Mouse (Mus musculus) adrenal gland, postnatal 25 days (tissue): Measurements from ENCODE around the gene Mrpl21. TPM values are rescaled to one million over a fixed set of nuclear protein-coding genes. Genes with fewer than 3 reads are reported as not detected.

ENCODE experiments used
- DNase-seq: peaks from one replicate; pipeline ENCODE4 v3.0.0; 2021; ENCODE audit warnings: mixed read lengths
- total RNA-seq: library from RNA; stranded (reverse); gene quantifications from 2 replicates; pipeline ENCODE4 v1.2.3, GENCODE M21; 2021

Mrpl21 gene
- total RNA-seq, 1 experiment from 2014 or later: 69.7 TPM

GRCm38 (mm10) chr19:3297775-3298174, 15.1 kb downstream of the Mrpl21 start:
- DNase-seq: no peak

DNA sequence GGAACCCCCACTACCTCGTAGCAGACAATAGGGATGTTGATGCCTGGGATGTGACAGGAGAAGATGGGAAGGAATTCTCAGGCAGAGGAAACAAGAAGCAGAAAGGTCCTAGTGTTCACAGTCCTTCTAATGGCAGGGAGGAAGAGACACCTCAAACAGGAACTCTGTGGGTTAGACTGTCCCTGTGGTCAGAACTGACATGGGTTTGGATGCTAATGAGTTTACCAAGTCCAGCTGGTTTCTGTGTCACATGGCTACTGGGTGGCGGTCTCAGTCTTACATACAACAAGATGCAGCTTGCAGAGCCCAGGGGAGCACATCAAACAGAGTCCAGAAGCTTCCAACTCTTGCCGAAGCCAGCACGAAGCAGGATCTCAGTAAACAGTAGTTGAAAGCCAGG, 21.3 kb downstream of the Mrpl21 start:
- DNase-seq: no peak

DNA sequence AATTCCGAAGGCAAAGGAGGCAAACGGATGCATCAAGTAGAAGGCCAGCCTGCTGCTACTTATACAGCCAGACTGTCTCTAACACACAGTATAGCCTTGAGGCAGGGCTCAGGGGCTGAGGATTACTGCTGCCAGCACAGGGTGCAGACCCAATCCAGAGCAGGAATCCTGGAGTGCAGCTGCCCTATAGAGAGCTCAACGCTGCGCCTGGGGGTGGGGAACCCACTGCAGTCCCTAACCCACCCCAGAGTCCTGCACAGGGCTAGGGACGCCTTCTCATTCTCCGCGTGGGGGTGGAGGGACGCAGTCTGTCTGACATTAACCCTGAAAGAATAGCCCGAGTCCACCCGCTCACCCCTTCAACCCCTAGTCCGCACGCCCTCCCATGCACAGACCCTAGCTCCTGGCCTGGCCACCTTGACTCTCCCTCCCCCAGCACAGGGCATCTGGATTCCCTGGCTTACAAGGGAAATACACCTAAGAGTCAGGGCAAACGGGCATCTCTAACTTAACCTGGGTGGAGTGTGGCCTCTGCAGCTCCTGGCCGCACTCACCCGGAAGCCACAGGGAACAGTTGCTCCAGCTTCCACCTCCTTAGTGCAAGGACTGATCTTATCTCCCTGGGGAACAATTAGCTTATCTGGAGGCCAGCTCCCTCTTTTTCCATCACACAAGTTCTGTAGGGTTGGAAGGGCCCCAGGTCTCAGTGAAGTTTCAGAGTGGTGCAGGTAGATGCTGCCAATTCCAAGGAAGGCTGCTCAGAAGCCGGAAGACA, 24.7 kb downstream of the Mrpl21 start:
- no peak for DNase-seq

- no peak for DNase-seq
These were observed 36.6 kb downstream of the Mrpl21 start for GRCm38 (mm10) chr19:3319341-3319740.

DNA sequence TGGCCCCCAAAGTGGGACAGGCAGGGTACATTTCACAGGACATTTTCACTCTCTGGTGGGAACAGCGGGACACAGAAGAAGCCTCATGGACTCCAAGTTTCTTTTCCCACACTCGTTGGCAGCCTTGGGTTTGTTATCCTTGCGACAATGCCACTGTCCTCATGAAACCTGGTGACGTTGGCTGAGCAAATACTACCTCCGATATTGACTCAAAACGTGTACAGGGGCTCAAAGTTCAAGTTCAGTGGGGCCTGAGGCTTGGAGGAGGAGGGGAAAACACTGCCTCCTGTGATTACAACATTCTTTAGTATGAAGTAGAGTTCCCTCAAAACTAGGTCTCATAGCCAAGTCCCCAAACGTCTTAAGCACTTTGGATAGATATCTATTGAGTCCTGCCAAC, 37.4 kb downstream of the Mrpl21 start:
- DNase-seq: no peak

GRCm38 (mm10) chr19:3320801-3321200, 38.1 kb downstream of the Mrpl21 start:
- DNase-seq: no peak

- DNase-seq: peak; percentile 85
These were observed 38.9 kb downstream of the Mrpl21 start for GRCm38 (mm10) chr19:3321617-3322016.

DNA sequence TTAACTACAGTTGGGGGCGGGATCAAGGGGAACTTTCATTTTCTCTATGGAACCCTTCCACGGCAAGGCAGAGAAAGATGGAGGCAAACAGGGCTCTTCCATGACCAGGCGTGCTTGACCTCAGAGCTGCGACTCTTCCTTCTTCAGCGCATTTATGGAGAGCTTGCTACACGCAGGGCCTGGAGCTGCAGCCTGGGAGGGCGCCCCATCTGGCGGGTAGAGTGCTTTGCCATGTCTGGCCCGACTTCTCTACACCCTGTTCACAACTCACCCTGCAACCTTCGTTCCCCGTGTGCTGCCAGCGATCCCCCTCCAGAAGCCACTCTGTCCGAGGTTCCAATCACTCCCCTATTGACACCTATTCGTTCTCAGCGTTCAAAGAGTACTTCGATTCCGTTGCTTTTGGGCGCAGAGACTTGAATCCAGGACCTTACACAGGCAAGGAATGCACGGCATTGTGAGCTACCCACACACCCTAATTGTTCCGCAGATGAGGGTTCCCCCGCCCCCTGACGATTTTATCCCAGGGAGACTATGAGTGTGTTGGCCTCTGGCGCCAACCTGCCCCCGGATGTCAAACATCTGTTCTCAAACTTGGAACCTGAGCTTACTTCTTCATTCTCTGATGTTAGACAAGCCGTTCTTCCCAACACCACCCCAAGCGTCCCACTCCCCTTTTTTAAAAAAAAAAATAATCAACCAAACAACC, 39.7 kb downstream of the Mrpl21 start, which contains the start of gene Cpt1a:
Cpt1a (plus strand) TSS at position 74 of the 709 bp plus-strand sequence.
- DNase-seq: peak; percentile 62

DNA sequence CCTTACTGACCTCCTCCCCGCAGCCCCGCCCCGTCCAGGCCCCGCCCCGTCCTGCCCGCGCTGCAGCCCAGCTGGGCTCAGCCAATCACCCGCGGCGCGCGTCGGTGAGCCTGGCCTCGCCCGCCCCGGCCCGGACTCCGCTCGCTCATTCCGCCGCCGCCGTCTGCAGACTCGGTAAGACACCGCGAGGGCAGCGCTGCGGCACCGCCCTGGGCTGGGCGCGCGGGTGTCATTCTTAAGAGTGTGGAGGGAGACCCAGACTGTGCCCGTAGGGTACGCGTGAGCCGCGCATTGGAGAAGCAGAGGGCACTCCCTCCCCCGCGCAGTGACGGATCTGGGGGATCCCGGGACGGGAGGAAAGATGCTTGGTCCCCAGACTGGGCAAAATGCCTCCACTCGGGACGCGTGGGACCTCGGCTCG, 40.5 kb downstream of the Mrpl21 start:
- peak; percentile 95 for DNase-seq

DNA sequence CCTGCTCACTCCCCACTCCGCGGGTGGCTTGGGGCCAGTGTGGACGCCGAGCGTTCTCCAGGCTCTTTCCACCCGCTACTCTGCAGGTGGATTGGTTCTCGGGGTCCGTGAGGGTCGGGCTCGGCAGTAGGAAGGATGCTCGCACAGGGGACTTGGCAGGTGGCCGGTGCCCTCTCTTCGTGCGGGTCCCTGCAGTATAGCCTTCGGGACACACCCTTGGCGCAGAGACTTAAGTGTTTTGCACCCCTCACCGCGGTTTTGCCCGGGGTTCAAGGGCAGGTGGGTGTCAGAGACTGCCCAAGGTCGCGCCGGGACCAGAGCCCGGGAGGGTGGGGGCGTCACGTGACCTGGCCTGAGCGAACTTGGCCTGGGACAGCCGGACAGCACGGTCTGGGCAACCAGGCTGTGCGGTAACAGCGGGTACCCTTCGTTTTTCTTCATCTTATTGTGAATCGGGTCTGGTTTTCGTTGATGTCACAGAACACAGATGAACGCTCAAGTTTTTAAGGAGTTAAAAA, 41.1 kb downstream of the Mrpl21 start:
- peak; percentile 92 for DNase-seq

GRCm38 (mm10) chr19:3324271-3324811, 41.6 kb downstream of the Mrpl21 start:
- peak; percentile 51 for DNase-seq

DNA sequence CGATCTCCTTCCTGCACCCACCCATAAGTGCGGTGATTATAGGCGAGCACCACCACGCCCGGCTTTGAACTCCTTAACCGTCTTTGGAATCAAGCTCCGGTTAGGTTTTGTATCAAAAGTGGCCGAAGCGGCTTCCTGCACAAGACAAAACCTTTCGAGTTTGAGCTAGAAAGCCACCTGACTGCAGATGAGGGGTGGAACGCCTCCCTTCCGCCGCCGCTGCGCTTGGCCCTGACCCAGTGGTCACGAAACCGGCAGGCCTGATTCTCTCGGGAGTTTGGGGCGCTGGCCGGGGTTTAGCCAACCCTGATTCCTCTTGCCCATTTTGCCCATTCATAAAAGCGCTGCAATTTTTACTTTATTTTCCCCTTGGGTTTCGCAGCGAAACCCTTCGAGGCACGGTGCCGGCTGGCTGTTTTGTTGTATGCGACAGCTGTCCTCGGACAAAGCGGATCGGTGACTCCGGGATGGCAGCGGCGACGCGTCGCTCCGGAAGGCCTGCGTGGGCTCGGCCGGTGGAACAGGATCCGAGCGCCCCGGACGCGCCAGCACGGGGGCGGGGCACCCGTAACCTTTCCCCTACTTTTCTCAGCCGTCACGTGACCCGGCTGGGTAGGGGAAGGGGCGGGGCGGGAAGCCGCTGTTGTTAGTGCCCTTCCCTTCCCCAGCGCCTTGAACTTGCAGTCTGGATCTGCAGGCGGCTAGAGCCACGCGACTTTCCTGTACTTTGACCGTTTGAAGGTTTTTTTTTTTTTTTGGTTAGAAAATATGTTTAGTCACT, 42.4 kb downstream of the Mrpl21 start:
- peak; percentile 96 for DNase-seq

DNA sequence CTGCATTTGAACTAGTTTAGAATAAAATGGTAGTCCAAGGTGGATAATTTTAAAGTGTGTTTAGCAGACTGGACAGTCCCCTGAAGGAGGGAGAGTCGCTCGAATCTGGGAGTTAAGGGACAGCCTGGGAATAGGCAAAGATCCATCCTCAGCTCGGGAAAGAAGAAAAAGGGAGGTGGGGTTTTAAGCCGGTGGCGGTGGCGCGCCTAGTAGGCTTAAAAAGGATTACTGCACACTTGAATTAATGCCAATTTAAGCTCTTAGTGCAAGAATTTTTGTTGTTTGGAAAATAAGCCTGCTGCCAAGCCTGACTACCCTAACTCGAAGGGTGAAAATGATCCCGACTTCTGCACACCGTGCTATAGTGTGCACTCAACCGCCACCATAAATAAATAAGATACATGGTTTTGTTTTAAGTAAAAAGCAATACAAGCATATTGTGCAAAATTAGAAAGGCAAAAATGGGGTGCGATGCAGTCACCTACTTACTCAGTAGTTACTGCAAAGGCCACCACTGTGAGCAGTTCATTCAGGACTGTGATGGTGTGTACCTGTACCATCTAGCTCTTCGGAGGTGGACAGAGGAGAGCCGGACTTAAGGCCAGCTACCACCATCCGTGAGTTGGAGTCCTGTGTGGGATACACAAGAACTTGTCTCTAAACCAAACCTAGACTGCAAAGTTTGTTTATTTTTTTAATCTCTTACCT, 43.2 kb downstream of the Mrpl21 start:
- DNase-seq: no peak

DNA sequence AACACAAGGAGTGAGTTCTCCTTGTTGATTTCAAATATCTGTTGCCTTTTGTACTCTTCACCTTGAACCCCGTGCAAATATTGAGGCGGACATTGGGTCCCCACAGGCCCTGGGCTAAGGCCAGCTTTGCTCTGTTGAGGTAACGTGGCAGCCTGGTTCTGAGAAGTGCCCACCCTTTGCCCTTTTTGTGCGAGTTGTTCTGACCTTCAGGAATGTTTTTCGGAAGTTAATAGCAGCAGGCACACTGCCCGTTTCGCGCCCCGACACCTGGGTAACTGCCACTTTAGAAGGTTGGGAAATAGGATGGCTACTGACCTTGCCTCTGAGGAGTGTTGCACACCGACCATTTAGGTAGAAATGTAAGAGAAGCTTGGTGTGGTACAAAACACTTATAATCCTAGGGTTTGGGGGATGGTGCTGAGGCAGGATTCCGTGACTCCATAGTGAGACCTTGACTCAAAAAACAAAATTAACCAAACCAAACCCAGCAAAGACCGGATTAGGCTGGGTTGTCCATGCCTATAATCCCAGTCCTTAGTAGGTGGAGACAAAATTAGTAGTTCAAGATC, 43.9 kb downstream of the Mrpl21 start:
- no peak for DNase-seq

DNA sequence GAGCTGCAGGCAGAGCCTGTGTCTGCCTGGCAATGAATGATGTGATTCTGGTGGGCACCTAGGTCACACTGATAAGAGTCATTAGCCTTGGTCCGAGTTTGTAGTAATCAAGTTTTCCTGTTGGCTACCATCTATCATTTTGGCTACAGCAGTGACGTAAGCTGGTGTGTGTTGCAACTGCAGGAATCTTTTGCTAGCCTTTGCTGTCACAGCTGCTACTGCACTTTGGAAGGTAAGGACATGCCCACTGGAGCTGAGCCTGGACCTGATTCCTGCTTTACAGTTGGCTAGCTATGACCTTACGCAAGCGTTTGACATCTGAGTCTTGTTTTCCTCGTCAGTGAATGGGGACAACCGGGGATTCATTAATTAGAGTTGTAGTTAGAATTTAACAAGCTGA, 50.5 kb downstream of the Mrpl21 start:
- no peak for DNase-seq

- DNase-seq: peak; percentile 53
These were observed 51.2 kb downstream of the Mrpl21 start for GRCm38 (mm10) chr19:3333694-3334515.

DNA sequence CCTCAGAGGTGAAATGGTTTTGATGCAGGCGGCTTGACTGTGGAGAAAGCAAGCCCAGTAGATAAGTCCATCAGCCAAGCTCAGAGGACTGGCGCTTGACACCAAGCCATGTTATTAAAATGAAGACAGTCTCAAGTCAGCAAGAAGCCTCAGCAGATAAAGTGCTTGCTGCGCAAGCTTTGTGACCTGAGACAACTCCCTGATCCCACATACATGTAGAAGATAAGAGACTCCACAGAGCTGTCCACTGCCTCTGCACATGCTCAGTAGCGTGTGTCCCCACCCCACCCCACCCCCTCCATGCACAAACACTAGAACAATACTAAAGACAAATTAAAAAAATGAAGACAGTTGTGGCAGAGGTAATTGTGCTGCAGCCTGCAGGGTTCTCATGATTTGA, 51.8 kb downstream of the Mrpl21 start:
- DNase-seq: no peak

- no peak for DNase-seq
These were observed 53.2 kb downstream of the Mrpl21 start for GRCm38 (mm10) chr19:3335917-3336316.

DNA sequence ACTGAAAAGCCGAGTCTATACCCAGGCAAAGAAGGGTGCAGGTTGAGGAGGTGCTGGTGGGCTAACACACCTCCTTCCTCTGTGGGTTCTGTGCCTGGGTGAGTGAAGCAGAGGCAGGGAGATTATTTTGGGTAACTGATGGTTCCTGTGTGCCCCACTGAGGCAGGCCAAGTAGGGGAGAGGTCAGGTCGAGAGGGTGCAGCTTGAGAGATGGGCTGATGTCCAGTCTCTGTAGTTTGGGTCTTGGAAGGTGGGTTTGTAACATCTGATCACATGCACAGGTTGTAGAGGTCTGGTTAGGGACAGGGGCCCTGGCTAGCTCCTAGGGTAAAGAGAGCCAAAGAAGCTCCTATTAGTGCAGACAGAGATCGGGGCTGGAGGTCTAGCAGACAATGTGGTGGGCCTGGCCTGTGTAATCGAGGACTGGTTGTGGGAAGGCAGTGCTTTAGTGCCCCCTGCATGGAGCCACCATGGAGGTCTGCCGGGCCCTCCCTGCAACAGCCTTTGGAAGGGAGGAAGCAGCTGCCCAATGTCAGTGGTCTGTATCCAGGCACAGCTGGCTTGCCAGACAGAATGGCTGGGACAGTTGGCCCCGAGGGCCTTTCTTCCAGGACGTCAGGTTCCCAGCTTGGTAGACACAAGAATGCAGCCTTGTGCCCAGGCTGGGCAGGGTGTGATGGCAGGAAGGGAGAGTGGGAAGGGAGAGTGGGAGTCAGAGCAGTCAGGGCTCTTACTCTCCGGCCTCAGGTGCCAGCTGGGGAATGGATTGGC, 54.0 kb downstream of the Mrpl21 start:
- no peak for DNase-seq

DNA sequence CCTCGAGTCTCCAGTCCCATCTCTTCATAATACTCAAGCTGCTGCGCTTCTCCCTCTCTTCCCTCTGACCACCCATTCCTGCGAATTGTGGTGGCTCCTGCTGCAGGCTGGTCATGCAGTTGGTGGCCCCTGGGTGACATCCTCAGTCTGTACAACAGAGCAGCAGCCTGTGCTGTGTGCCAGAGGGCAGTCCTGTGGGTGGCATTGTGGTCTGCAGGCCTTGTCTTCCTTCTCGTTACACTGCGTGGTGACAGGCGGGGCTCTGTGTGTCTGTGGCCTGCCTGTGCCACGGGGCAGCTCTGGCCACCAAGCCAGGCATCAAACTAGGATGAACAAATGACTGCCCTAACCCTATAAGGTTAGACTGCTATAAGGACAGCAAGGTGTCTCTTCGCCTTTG, 56.5 kb downstream of the Mrpl21 start:
- DNase-seq: no peak
